Mouse (Mus musculus) lung, postnatal 0 days (tissue): ENCODE measurements around the gene Tmem217.

Experiments
- CTCF ChIP-seq: IDR thresholded peaks from 2 replicates; pipeline ENCODE4 v1.5.1; 2016; ENCODE audit warnings: antibody characterized with exemption, mild to moderate bottlenecking
- EP300 ChIP-seq: IDR thresholded peaks from 2 replicates; pipeline ENCODE4 v1.6.1; 2016; ENCODE audit warnings: antibody characterized with exemption, mild to moderate bottlenecking, control low read depth

- TF ChIP-seq CTCF: no peak
- TF ChIP-seq EP300: no peak
Measured at GRCm38 (mm10) chr17:29519731-29520130, 32.5 kb downstream of the Tmem217 start.
